Mouse (Mus musculus) midbrain, embryonic 13.5 days (tissue): ENCODE measurements around the gene Cmip. TPM values are rescaled to one million over a fixed set of nuclear protein-coding genes. Genes with fewer than 3 reads are reported as not detected.

ENCODE experiments used
- ATAC-seq: fragments of 200-750 bp; cut with Nextera tagmentation; 2 replicates; pipeline ENCODE4 v1.8.0; 2017; ENCODE audit warnings: mild to moderate bottlenecking, moderate TSS enrichment, moderate library complexity
- H3K27ac ChIP-seq: fragments of 300-500 bp; sonication (generic); 2 replicates; pipeline ENCODE4 v1.5.1; 2015; ENCODE audit warnings: inconsistent platforms, mild to moderate bottlenecking, moderate library complexity
- H3K27me3 ChIP-seq: fragments of 300-500 bp; sonication (generic); 2 replicates; pipeline ENCODE4 v1.6.1; 2015; ENCODE audit warnings: mild to moderate bottlenecking, inconsistent platforms
- H3K36me3 ChIP-seq: fragments of 300-500 bp; sonication (generic); 2 replicates; pipeline ENCODE4 v1.6.1; 2015; ENCODE audit warnings: mild to moderate bottlenecking, inconsistent platforms
- H3K4me1 ChIP-seq: fragments of 300-500 bp; sonication (generic); replicated peaks from 2 replicates; pipeline ENCODE4 v1.6.1; 2015; ENCODE audit warnings: inconsistent platforms
- H3K4me2 ChIP-seq: fragments of 300-500 bp; sonication (generic); replicated peaks from 2 replicates; pipeline ENCODE4 v1.6.1; 2015; ENCODE audit warnings: moderate library complexity, mild to moderate bottlenecking, inconsistent platforms
- H3K4me3 ChIP-seq: fragments of 300-500 bp; sonication (generic); replicated peaks from 2 replicates; pipeline ENCODE4 v1.5.1; 2015; ENCODE audit warnings: mild to moderate bottlenecking, inconsistent platforms
- H3K9ac ChIP-seq: fragments of 300-500 bp; sonication (generic); replicated peaks from 2 replicates; pipeline ENCODE4 v1.6.1; 2015; ENCODE audit warnings: mild to moderate bottlenecking, inconsistent platforms
- H3K9me3 ChIP-seq: fragments of 300-500 bp; sonication (generic); 2 replicates; pipeline ENCODE4 v1.6.1; 2016; ENCODE audit warnings: mild to moderate bottlenecking, inconsistent platforms
- WGBS: fragments of 180-500 bp; shearing (Covaris S2); methylation state at CpG from one replicate; pipeline ENCODE4 v1.1.7; 2015; 5-methylcytosine and 5-hydroxymethylcytosine counted together
- polyA plus RNA-seq: library from polyadenylated mRNA; unstranded; fragments of >200 nt; fragmentation: Nextera tagmentation; extraction: Ambion mirVana; gene quantifications from 2 replicates; pipeline ENCODE4 v1.2.1, GENCODE M21; 2015

Gene Cmip
- polyA plus RNA-seq, 1 experiment from 2014 or later, result 65.3 TPM

DNA sequence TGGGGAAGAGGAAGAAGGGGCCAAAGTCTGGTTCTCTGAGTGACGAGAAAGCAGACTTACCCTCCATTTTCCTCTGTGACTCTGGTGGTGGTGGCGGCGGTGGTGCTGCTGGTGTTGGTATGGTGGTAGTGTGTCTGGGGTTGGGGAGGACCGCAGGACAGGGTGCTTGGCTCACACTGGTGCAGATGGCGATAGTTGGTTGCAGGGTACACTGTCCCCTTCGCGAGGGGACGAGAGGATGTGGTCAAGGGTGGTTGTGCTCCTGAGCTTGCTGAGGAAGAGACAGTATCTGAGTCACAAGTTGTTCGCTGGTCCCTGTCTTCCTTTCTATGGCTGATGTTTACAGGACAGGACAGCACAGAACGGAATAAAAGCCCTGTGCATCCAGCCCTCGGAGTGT, 88.5 kb downstream of the Cmip start:
- H3K9me3 ChIP-seq, result no peaks in the 10 kb centered on the region
- H3K4me3 ChIP-seq, result no peak overlapping the region
- peaks cover 40% of the 10 kb centered on the region for H3K4me1 ChIP-seq
- WGBS, result 96% methylated on average over 11 of the region's 11 CpGs
- H3K36me3 ChIP-seq, result peaks cover 4% of the 10 kb centered on the region; the same call in 1 of the 2 replicates
- no peak overlapping the region for H3K9ac ChIP-seq
- H3K4me2 ChIP-seq, result no peak overlapping the region
- H3K27ac ChIP-seq, result no peak overlapping the region
- ATAC-seq, result no peak
- H3K27me3 ChIP-seq, result no peaks in the 10 kb centered on the region

DNA sequence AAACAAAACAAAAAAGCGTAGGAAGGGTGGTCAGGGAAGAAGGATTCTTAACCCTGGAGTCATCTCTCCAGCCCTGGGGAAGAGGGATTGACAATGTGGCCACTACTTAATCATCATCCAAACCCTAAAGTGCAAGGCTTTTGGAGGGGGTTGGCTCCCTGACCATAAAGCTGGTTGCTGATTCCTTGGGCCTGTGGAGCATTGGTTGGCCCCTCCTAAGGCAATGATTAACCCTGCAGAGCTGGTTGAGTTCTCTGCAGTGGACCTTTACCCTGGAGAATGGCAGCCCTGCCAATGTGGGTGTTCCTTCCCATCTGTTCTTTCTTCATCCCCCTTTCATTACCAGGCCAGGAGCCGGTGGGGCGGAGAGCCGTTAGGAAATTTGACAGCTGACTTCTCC, 90.7 kb downstream of the Cmip start:
- Histone ChIP-seq H3K36me3 (peaks cover 4% of the 10 kb centered on the region; the same call in 1 of the 2 replicates), H3K4me1 (peaks cover 36% of the 10 kb centered on the region), H3K27ac (no peak overlapping the region), H3K4me3 (no peak overlapping the region), H3K27me3 (no peaks in the 10 kb centered on the region), H3K9ac (no peak overlapping the region), H3K9me3 (no peaks in the 10 kb centered on the region), H3K4me2 (no peak overlapping the region)
- WGBS, result 79% methylated on average over 4 of the region's 4 CpGs
- ATAC-seq, result no peak

DNA sequence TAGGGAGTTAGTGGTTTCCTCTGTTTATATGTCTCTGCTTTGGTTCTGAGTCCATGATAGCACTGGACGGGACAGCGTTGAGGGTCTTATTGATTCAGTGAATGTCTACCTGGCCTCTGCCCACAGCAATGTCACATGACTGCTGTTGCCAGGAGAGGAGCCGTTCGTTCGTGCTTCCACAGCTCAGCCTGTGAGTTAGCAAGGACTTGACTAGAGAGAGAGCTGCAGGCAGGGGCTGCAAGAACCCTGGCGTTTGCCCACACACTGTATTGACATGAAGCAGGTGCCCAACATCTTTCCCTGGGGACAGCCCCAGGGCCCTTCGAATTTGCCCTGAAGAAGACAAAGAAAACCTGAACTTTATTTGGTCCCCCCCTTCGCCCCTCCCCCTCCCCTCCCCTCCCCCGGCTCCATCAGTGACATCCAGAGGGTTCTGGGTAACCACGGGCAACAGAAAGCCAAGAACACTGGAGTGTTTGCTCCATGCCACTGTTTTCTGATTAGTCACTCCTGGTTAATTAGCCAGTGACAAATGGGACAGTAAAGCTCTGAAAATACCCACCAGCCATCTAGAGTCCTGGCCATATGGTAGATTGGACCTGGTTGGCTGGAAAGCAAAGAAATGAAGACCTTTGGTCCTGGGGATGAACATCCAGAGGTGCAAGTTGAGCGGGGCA, 92.0 kb downstream of the Cmip start:
- Histone ChIP-seq H3K4me1 (peaks cover 25% of the 10 kb centered on the region), H3K9me3 (no peaks in the 10 kb centered on the region), H3K4me2 (no peak overlapping the region; the same call in 1 of the 2 replicates), H3K36me3 (peaks cover 4% of the 10 kb centered on the region; the same call in 1 of the 2 replicates), H3K9ac (no peak overlapping the region), H3K27ac (peak overlapping the region; percentile 40), H3K4me3 (no peak overlapping the region), H3K27me3 (no peaks in the 10 kb centered on the region)
- ATAC-seq, result peak; percentile 59; the same call in 1 of the 2 replicates
- 49% methylated on average over 11 of the region's 11 CpGs for WGBS

DNA sequence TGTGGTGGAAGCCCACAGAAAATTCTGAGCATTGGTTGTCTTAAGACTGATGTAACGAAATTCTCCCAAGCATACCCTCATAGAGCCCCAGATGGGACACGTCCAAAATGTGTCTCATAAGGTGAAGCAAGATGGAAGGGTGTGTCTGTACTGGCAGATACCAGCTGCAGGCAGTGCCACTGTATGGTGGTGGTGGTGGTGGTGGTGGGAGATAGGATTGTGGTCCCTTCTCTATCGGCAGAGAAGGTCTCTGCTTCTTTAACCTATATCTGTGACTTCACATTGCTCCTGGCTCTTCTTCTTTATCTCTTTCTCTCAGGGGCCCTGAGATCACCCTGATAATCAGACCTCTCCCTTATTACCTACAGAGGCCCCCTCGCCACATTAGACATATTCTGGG, 92.7 kb downstream of the Cmip start:
- no peak for ATAC-seq
- peaks cover 22% of the 10 kb centered on the region for H3K4me1 ChIP-seq
- H3K9me3 ChIP-seq, result no peaks in the 10 kb centered on the region
- H3K9ac ChIP-seq, result no peak overlapping the region
- WGBS, result 97% methylated on average over 4 of the region's 4 CpGs
- H3K27me3 ChIP-seq, result no peaks in the 10 kb centered on the region
- no peak overlapping the region for H3K4me3 ChIP-seq
- H3K4me2 ChIP-seq, result no peak overlapping the region
- no peak overlapping the region for H3K27ac ChIP-seq
- H3K36me3 ChIP-seq, result peaks cover 4% of the 10 kb centered on the region; the same call in 1 of the 2 replicates

DNA sequence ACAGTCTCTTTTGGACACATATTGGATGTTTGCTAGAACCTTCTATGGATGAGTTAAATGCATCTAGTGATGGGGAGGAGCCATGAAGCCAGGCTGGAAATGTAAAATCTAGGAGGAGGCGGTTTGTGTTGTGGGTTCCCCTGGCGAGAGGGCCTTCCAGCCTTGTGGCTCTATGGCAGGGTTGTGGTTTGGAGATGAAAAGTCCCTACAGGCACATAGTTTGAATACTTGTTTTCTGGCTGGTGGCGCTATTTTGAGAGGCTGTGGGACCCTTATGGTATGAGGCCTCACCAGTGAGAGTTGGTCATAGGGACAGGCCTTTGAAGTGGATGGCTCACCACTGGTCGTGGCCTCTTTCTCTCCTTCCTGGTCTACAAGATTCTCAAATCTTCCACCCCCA, 95.2 kb downstream of the Cmip start:
- WGBS, result 97% methylated on average over 4 of the region's 4 CpGs
- Histone ChIP-seq H3K4me3 (no peak overlapping the region), H3K9ac (no peak overlapping the region), H3K4me2 (no peak overlapping the region), H3K27ac (no peak overlapping the region), H3K4me1 (peaks cover 32% of the 10 kb centered on the region), H3K36me3 (no peaks in the 10 kb centered on the region), H3K9me3 (no peaks in the 10 kb centered on the region), H3K27me3 (no peaks in the 10 kb centered on the region)
- ATAC-seq, result no peak

DNA sequence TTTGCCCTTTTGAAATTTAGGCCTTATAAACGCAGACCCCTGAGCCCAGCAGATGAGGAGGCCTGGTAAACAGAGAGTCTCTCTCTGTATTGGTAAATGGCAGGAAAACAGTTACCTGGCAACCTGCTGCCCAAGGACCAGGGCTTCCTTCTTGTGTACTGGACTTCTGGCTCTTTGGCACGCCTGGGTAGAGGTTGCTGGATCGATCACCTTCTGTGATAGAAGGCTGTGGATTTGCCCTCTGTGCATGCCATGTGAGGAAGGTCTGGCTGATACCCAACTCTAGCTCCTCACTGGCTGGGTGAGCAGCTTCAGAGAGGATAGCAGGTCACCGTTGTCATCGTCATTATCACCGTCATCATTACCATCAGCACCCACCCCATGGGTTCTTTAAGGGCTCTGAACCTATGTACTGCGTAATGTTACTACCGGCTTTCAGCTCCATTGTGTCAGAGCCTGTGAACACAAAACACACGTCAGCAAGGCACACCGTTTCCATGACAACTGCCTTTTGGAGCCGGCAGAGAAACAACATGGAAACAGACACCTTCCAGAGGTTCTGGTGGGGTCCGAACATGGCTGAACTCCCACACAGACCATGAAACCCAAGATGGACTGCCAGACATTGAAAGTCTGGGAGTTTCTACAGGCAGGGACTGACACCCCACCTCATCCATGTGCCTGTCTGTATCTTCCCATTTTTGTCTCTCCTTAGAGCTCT, 98.4 kb downstream of the Cmip start:
- no peak overlapping the region for H3K4me3 ChIP-seq
- H3K27me3 ChIP-seq, result no peaks in the 10 kb centered on the region
- H3K36me3 ChIP-seq, result no peaks in the 10 kb centered on the region
- H3K9me3 ChIP-seq, result no peaks in the 10 kb centered on the region; the same call in 1 of the 2 replicates
- 0 out of 2 replicates have a peak overlapping the region, but pooled peaks have one; percentile 11 for H3K27ac ChIP-seq
- H3K4me2 ChIP-seq, result no peak overlapping the region
- no peak for ATAC-seq
- peaks cover 10% of the 10 kb centered on the region for H3K4me1 ChIP-seq
- no peak overlapping the region for H3K9ac ChIP-seq
- WGBS, result 76% methylated on average over 12 of the region's 12 CpGs

DNA sequence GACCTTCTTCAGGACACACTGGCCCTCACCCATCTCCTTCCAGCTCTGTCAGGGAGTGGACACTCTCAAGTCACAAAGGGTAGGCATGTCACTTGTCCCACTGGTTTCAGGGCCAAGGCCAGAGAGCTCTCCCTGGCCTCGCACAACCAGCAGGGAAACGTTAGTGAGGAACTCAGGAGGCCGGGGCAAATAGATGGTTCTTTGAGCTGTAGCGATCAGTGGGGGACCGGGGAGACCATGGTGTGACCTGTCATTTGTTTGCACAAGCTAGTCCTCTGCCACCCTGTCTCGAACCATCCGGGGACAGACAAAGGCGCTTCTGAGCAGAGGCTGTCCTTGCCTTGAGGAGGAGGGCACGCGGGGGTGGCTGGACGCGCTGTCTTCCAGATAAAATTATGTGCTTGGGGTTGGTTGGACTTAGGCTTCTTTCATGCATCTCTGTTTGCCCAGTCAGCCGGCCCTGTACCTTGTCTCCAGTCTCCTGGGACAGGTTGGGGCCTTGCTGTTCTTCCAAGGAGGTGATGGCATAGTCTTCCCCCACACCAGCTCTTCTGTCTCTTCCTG, 99.3 kb downstream of the Cmip start:
- H3K9ac ChIP-seq, result no peak overlapping the region
- H3K9me3 ChIP-seq, result no peaks in the 10 kb centered on the region; the same call in 1 of the 2 replicates
- H3K36me3 ChIP-seq, result no peaks in the 10 kb centered on the region
- 91% methylated on average over 13 of the region's 13 CpGs for WGBS
- ATAC-seq, result no peak
- H3K4me2 ChIP-seq, result no peak overlapping the region
- peaks cover 10% of the 10 kb centered on the region for H3K4me1 ChIP-seq
- H3K4me3 ChIP-seq, result no peak overlapping the region
- H3K27me3 ChIP-seq, result no peaks in the 10 kb centered on the region
- no peak overlapping the region for H3K27ac ChIP-seq

DNA sequence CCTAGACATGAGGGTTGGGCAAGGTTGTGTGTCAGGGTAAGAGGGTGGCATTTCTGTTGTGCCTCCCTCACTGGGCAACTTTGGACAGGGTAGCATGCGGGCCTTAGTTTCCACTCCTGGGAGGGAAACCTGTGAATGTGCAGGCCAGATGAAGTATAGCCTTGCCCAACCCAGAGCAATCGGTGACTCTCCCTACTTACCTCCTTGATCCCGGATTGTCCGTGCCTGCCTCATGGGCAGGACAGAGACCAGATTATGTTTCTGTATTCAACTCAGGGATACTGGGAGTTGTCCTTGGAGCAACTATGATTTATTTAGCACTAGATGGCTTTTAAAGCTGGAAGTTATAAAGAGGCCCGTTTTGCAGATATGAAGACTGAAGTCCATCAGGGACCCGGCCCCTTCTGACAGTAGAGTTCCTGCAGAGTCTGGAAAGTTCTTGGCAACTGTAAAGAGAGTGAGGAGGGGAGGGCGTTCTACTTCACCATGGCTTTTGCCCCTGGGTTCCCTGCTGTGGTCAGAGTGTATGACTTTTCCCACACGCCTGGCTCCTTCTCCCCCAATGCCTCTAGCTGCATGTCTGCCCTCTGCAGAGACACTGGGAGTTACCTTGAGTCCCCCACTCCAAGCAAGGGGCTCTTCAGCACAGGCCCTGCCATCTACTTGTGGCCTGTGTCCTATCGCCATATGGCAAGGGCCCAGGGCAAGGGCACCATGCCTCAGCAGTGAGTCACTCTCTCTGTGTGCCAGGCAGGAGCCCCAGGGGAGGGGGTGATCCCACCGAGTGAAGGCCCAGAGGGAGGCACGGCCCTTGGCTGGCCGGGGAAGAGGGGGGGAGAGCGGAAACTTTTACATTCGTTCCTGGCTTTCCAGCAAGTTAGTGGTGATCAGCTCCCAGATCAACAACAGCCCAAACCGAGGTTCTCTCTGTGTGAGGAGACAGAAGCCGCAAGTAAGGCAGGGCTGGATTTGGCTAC, 100.9 kb downstream of the Cmip start:
- Histone ChIP-seq H3K27ac (no peak overlapping the region), H3K9ac (no peak overlapping the region)
- 96% methylated on average over 16 of the region's 16 CpGs for WGBS

DNA sequence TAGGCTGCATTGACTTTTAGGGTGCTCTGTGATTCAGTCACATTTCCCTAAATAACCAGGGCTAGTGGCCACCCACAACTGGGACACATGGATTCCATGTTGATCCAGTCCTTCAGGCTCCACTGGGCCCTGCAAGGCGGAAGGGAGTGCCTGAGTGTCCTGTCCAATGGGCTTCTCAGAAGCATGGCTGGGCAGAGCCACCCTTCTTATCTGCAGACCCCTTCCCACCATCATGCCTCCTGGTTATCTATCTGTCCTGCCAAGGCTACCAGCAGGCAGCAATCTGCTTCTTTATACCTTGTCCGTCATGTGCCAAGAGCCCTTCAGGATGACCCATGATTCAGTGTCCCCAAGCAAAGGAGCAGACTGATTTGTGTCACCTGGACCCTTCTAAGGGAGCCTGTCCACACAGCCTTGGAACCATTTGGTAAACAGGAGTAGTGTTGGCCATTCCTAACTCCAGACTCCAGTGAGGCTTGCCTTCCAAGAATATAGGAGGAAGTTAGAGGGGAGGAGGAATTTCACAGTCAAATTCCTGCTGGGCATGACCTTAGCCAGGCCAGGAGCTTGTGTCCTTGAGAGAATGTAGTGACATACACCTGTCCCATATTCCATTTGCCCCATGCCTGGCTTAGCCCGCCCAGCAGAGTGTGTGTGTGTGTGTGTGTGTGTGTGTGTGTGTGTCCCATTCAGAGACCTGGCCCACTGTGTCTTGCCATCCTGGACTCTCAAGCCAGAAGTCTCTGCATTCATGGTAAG, 103.5 kb downstream of the Cmip start:
- Histone ChIP-seq H3K4me1 (peaks cover 23% of the 10 kb centered on the region), H3K4me3 (no peak overlapping the region), H3K27me3 (no peaks in the 10 kb centered on the region), H3K9me3 (no peaks in the 10 kb centered on the region; the same call in 1 of the 2 replicates), H3K27ac (no peak overlapping the region), H3K9ac (no peak overlapping the region), H3K4me2 (no peak overlapping the region), H3K36me3 (no peaks in the 10 kb centered on the region)
- WGBS, result 91% methylated on average over 3 of the region's 3 CpGs
- no peak for ATAC-seq

More for the DNA sequence above, 100.9 kb downstream of the Cmip start:
- ATAC-seq, result no peak
- no peak overlapping the region for H3K4me2 ChIP-seq
- H3K4me3 ChIP-seq, result no peak overlapping the region
- peaks cover 14% of the 10 kb centered on the region for H3K4me1 ChIP-seq
- H3K27me3 ChIP-seq, result no peaks in the 10 kb centered on the region
- H3K36me3 ChIP-seq, result no peaks in the 10 kb centered on the region
- H3K9me3 ChIP-seq, result no peaks in the 10 kb centered on the region; the same call in 1 of the 2 replicates

DNA sequence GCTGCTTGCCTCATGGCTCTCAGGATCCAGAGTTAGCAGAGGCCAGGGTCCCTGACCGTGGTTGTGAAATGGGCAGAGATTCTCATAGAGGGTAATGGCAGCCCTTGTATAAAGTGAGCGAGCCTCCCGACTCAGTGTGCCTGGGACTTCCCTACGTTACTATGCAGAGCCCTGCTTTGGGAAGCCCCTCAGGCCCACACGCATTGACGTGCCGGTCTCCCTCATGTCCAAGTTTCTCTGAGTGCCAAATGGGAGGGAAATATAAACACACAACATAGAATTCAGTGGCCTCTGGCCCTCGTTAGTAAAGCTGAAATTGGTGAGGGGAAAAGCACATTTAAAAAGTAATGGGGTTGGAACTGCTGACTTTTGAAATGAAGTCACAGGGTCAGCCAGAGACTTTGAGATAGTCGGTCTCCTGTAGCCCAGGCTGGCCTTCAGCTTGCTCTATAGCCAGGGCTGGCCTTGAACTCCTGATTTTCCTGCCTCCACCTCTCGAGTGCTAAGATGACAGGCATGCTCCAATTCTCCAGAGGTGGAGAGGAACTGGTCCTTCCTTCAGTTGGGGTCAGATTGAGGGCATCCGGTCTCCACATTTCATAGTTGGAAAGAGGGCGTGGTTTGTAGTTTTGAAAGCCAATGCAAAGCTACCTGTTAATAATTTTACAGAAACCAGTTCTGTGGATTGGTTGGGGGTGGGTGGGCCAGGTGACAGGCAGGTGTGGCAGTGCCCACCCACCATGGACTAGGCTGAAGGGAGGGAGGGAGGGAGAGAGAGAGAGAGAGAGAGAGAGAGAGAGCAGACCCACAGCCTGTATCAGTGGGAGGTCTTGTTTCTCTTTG, 105.0 kb downstream of the Cmip start:
- no peaks in the 10 kb centered on the region; the same call in 1 of the 2 replicates for H3K9me3 ChIP-seq
- no peaks in the 10 kb centered on the region for H3K27me3 ChIP-seq
- no peak overlapping the region for H3K9ac ChIP-seq
- H3K4me3 ChIP-seq, result no peak overlapping the region
- H3K27ac ChIP-seq, result no peak overlapping the region
- H3K4me2 ChIP-seq, result no peak overlapping the region
- WGBS, result 83% methylated on average over 12 of the region's 12 CpGs
- no peaks in the 10 kb centered on the region for H3K36me3 ChIP-seq
- peaks cover 26% of the 10 kb centered on the region for H3K4me1 ChIP-seq
- no peak for ATAC-seq
